Mouse (Mus musculus) stomach, embryonic 15.5 days (tissue): ENCODE results near the gene Sf3a2. TPM values are rescaled to one million over a fixed set of nuclear protein-coding genes. Genes with fewer than 3 reads are reported as not detected.

Experiments
- ATAC-seq: fragments of 200-750 bp; cut with Nextera tagmentation; 2 replicates; pipeline ENCODE4 v1.8.0; 2017; ENCODE audit warnings: low read depth, moderate number of reproducible peaks, moderate TSS enrichment; ENCODE audit not compliant: insufficient read depth, low FRiP score
- H3K27ac ChIP-seq: fragments of 300-500 bp; sonication (generic); 2 replicates; pipeline ENCODE4 v1.5.1; 2015; ENCODE audit warnings: mild to moderate bottlenecking, inconsistent platforms
- H3K27me3 ChIP-seq: fragments of 300-500 bp; sonication (generic); replicated peaks from 2 replicates; pipeline ENCODE4 v1.6.1; 2015; ENCODE audit warnings: inconsistent platforms
- H3K36me3 ChIP-seq: fragments of 300-500 bp; sonication (generic); 2 replicates; pipeline ENCODE4 v1.6.1; 2015; ENCODE audit warnings: inconsistent platforms
- H3K4me1 ChIP-seq: fragments of 300-500 bp; sonication (generic); 2 replicates; pipeline ENCODE4 v1.6.1; 2015; ENCODE audit warnings: inconsistent platforms
- H3K4me2 ChIP-seq: fragments of 300-500 bp; sonication (generic); 2 replicates; pipeline ENCODE4 v1.6.1; 2015; ENCODE audit warnings: mild to moderate bottlenecking, inconsistent platforms
- H3K4me3 ChIP-seq: fragments of 300-500 bp; sonication (generic); replicated peaks from 2 replicates; pipeline ENCODE4 v1.5.1; 2015; ENCODE audit warnings: inconsistent platforms
- H3K9ac ChIP-seq: fragments of 300-500 bp; sonication (generic); 2 replicates; pipeline ENCODE4 v1.6.1; 2015; ENCODE audit warnings: inconsistent platforms
- H3K9me3 ChIP-seq: fragments of 300-500 bp; sonication (generic); 2 replicates; pipeline ENCODE4 v1.6.1; 2016; ENCODE audit warnings: inconsistent platforms
- WGBS: fragments of 180-500 bp; shearing (Covaris S2); methylation state at CpG from one replicate; pipeline ENCODE4 v1.1.7; 2015; 5-methylcytosine and 5-hydroxymethylcytosine counted together
- polyA plus RNA-seq: library from polyadenylated mRNA; unstranded; fragments of >200 nt; fragmentation: Nextera tagmentation; extraction: Ambion mirVana; gene quantifications from 2 replicates; pipeline ENCODE4 v1.2.1, GENCODE M21; 2015

Sf3a2 gene
- 52.6 and 62.0 TPM in 2 replicates for polyA plus RNA-seq

DNA sequence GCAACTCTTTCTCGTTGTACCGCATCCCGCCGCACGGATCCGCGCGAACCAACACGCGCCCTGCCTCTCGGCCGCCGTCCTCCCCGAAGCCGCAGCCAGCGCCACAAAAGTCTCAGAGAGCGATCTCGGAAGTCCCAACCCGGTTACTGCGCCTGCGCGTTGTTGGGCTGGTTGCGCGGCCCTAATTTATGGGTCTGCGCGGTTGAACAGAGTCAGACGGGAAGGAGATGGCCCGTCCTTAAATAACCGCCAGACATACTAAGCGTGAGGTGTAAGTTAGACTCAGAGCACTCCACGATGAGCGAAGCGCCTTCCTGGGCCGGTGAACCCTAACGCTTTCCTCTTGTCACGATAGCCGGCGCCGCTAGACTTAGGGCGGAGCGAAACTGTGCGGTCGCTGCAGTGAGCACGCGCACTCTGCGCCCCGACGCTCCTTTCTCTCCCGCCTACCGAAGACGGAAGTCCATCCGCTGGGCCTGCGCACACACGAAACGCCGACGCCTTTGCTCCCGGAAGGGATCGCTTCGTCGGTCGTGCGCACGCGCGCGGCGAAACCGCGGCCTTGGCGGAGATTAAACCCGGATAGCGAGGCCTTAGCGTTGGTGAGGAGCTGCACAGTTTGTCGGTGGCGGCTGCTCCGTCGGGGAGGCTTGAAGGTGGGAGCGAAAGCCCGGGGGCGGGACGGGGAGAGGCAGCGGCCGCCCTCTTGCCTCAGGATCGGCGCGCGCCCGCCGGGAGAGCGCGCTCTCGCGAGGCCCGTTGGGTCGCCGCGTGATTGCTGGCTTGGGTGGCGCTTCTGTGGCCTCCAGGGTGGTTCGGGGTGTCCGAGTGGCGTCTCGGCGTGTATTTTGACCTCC lies at the start of gene Sf3a2, which contains the start of gene Plekhj1:
Gene Sf3a2, plus strand, starts transcription at position 49 of the 857 bp plus-strand sequence.
Gene Plekhj1, minus strand, starts transcription at position 477 of the 857 bp plus-strand sequence.
- H3K9me3 ChIP-seq, result no peaks in the 10 kb centered on the region
- peak within 1 kb of the TSS; percentile 84 for H3K4me2 ChIP-seq
- H3K36me3 ChIP-seq, result peaks cover 41% of the 10 kb centered on the region
- peak within 1 kb of the TSS; percentile 99 for H3K27ac ChIP-seq
- H3K4me3 ChIP-seq, result peak within 1 kb of the TSS; percentile 79
- peaks cover 20% of the 10 kb centered on the region for H3K4me1 ChIP-seq
- H3K27me3 ChIP-seq, result no peaks in the 10 kb centered on the region
- ATAC-seq, result peak; percentile 92
- WGBS, result under 1% methylated on average over 104 of the region's 104 CpGs
- H3K9ac ChIP-seq, result peak within 1 kb of the TSS; percentile 97

DNA sequence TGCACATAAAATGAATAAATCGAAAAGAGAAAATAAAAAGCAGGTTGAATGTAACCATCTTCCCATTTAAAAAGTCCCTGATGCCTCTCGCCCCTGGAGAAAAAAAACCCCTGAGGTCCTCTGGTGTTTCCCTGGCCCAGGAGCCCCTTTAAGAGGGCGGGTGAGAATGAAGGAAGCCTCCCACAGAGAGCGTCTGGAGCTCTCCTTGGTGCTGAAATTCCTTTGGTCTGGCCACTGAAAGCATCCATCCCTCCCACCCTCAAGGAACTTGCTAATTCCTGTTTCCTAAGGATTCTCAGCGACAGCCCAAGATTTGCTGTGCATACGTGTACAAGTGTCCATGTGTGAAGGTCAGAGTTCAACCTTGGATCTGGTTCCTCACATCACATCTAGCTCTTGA lies 49.4 kb upstream of the Sf3a2 start:
- Histone ChIP-seq H3K9ac (no peak overlapping the region), H3K27me3 (no peaks in the 10 kb centered on the region), H3K27ac (no peak overlapping the region), H3K4me3 (no peak overlapping the region), H3K4me2 (no peak overlapping the region), H3K9me3 (no peaks in the 10 kb centered on the region), H3K36me3 (no peaks in the 10 kb centered on the region), H3K4me1 (peaks cover 15% of the 10 kb centered on the region)
- ATAC-seq, result no peak
- 6% methylated on average over 6 of the region's 6 CpGs for WGBS

DNA sequence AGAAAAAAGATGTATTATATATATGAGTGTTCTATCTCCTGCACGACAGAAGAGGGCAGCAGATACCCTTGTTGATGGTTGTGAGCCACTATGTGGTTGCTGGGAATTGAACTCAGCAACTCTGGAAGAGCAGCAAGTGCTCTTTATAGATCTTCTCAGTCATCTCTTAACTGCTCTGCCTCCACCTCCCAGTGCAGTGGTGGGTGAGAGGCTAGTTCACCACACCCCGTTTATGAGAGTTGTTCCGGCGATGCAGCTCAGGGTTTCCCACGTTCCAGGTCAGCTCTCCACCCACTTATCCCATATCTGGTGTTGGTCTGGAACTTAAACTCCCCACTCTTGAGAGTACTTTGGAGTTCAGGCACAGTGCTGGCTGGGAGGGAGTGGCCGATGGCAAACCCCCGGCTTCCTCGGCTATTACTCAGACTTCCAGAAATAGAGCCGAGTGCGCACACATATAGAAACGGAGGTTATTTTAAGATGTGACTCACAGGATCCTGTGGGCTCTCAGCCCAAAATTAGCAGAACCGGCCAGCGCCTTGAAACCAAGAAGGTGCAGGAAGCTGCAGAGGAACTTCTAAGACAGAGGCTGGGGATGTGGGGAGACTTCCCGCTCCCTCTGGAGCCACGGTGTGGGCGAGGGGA lies 46.7 kb upstream of the Sf3a2 start:
- H3K4me1 ChIP-seq, result peaks cover 20% of the 10 kb centered on the region
- 6% methylated on average over 16 of the region's 16 CpGs for WGBS
- H3K4me2 ChIP-seq, result peak overlapping the region; percentile 61
- peak overlapping the region; percentile 24 for H3K4me3 ChIP-seq
- no peak overlapping the region for H3K9ac ChIP-seq
- ATAC-seq, result no peak; the same call in 1 of the 2 replicates
- H3K27me3 ChIP-seq, result no peaks in the 10 kb centered on the region
- H3K9me3 ChIP-seq, result no peaks in the 10 kb centered on the region
- peak overlapping the region; percentile 90 for H3K27ac ChIP-seq
- no peaks in the 10 kb centered on the region for H3K36me3 ChIP-seq

DNA sequence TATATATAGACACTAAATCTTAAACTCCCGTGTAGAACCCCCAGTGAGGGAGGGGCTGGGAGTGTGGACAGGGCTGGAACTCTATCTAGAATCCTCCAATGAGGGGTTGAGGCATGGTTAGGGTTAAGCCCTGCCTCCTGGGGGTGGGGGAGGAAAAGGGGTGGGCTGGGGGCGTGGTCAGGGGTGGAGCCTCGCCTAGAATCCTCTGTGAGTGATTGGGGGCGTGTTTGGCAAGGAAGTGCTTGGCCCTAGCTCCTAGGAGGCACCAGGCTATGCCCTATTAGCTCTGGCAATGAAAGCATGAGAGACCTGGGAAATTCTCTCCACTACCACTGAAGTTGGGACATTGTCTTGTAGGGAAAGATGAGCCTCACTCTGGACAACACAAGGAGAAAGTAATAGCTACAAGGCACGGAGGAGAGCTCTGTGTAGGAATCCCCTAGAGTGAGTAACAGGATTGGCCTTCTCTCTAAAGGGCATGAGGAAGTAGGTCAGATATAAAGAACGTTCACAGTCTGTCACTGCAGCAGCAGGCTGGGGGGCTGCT lies 45.8 kb upstream of the Sf3a2 start:
- Histone ChIP-seq H3K4me3 (peak overlapping the region; percentile 24), H3K36me3 (no peaks in the 10 kb centered on the region), H3K4me2 (peak overlapping the region; percentile 61), H3K9ac (no peak overlapping the region), H3K27me3 (no peaks in the 10 kb centered on the region), H3K9me3 (no peaks in the 10 kb centered on the region), H3K27ac (peak overlapping the region; percentile 90), H3K4me1 (peaks cover 28% of the 10 kb centered on the region)
- peak; percentile 65 for ATAC-seq
- WGBS, result 3% methylated on average over 6 of the region's 6 CpGs

DNA sequence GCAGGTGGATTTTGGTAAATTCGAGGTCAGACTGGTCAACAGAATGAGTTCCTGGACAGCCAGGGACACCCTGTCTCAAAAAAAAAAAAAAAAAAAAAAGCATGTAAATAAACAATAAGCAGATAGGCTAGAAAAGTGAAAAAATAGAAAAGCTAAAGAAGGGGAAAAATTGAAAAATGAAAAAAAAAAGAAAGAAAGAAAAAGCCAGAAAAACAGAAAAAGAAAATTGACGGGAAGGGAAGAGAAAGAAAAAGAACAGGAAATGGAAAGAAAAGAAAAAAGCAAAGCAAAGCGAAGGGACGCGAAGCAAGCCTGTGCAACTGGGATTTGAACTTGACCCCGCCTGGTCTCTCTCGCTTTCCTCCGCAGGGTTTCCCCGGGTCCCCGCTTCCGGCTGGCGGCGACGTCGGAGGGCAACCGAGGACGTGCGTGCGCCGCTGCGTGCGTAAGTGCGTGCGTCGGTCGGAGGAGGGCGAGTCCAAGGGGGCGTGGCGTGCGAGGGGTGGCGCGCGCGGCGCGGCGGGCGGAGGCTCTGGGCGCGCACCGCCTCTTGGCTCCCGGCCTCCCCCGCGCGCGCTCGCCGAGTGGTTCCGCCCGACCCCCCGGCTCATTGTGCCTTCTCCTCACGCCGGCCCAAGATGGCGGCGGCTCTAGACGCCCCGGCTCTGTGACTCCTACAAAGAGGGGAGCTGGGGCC lies 43.3 kb upstream of the Sf3a2 start, which contains the start of gene Dot1l:
Gene Dot1l, plus strand, starts transcription at position 613 of the 697 bp plus-strand sequence.
- H3K36me3 ChIP-seq, result no peaks in the 10 kb centered on the region
- H3K4me3 ChIP-seq, result peak within 1 kb of the TSS; percentile 97
- H3K9ac ChIP-seq, result peak within 1 kb of the TSS; percentile 88
- peak within 1 kb of the TSS; percentile 79 for H3K27ac ChIP-seq
- no peaks in the 10 kb centered on the region for H3K27me3 ChIP-seq
- peaks cover 42% of the 10 kb centered on the region for H3K4me1 ChIP-seq
- 1% methylated on average over 50 of the region's 57 CpGs for WGBS
- H3K9me3 ChIP-seq, result no peaks in the 10 kb centered on the region
- peak; percentile 93 for ATAC-seq
- peak within 1 kb of the TSS; percentile 84 for H3K4me2 ChIP-seq

DNA sequence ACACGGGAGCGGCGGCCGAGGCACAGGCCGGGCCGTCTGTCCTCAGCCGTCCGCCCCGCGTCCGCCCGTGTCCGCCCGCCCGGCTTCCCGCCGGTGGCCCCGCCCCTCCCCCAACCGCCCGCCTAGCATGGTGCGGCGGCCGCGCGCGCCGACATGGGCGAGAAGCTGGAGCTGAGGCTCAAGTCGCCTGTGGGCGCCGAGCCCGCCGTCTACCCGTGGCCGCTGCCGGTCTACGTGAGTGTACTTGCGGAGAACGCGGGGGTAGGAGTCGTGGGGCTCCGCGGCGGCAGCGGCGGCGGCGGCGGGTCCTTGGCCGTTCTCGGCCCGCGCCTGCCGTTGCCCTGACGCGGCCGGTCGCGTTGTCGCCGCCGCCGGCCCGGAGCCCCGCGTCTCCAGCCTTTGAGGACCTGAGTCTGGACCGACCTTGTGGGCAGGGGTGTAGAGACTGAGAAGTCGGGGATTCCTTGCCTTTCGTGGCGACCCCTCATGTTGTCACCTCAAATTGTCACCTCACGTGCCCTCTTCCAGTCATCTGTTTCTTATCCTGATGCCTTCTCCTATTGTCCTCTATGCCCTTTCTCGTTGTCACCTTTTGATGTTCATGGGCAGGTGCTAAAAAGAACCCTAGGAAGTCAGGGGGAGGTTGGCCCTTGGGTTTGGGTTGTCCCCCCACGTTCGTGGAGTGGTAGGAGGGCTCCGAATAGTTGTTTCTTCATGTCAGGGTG lies 42.5 kb upstream of the Sf3a2 start:
- Histone ChIP-seq H3K9me3 (no peaks in the 10 kb centered on the region), H3K9ac (peak overlapping the region; percentile 88), H3K4me2 (peak overlapping the region; percentile 84), H3K27me3 (no peaks in the 10 kb centered on the region), H3K4me1 (peaks cover 42% of the 10 kb centered on the region), H3K36me3 (no peaks in the 10 kb centered on the region), H3K27ac (peak overlapping the region; percentile 79), H3K4me3 (peak overlapping the region; percentile 97)
- under 1% methylated on average over 54 of the region's 75 CpGs for WGBS
- ATAC-seq, result no peak; the same call in 1 of the 2 replicates

DNA sequence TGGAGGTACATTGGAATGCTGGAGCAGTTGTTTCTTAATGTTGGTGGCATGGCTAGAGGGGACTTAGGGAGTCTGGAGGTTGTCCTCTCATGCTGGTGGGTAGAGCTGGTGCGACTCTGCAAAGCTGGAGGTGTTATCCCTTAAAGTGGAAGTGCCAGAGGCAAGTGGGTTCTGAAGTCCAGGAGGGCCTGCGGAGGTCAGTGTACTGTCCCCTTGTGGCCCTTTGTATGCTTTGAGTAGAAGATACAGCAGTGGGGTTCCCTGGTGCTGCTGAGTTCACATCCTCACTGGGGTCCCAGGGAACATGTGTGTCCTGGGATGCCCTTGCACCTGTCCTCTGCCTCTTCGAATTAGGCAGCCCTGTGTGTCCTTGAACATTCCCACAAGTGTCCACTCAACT lies 41.9 kb upstream of the Sf3a2 start:
- H3K27ac ChIP-seq, result no peak overlapping the region; the same call in 1 of the 2 replicates

DNA sequence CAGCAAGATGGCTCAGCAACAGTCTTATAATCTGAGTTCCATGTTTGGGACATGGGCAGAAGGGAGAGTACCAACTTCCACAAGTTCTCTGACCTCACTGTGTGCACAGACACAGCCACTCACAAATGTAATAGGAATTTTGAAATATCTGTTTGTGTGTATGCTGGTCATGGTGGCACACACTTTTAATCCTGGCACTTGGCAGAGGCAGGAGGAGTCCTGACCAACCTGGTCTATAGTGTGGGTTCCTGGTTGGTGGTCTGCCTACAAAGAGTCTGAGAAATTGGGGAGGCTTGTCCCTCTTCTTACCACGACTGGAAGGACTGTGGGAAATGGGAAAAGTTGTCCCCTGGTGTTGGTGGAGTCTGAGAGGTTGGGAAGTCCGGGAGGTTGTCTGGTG lies 41.5 kb upstream of the Sf3a2 start:
- no peak overlapping the region for H3K27ac ChIP-seq
- H3K27me3 ChIP-seq, result no peaks in the 10 kb centered on the region
- 41% methylated on average over 2 of the region's 2 CpGs for WGBS
- peak overlapping the region; percentile 88; the same call in 1 of the 2 replicates for H3K9ac ChIP-seq
- H3K4me1 ChIP-seq, result peaks cover 42% of the 10 kb centered on the region
- H3K9me3 ChIP-seq, result no peaks in the 10 kb centered on the region
- peak overlapping the region; percentile 84 for H3K4me2 ChIP-seq
- no peak for ATAC-seq
- H3K4me3 ChIP-seq, result peak overlapping the region; percentile 97
- no peaks in the 10 kb centered on the region for H3K36me3 ChIP-seq

More for the DNA sequence above, 41.9 kb upstream of the Sf3a2 start:
- H3K27me3 ChIP-seq, result no peaks in the 10 kb centered on the region
- peak overlapping the region; percentile 84 for H3K4me2 ChIP-seq
- H3K4me1 ChIP-seq, result peaks cover 44% of the 10 kb centered on the region
- peak overlapping the region; percentile 88 for H3K9ac ChIP-seq
- no peak for ATAC-seq
- no peaks in the 10 kb centered on the region for H3K9me3 ChIP-seq
- WGBS, result 23% methylated on average over 3 of the region's 3 CpGs
- H3K36me3 ChIP-seq, result no peaks in the 10 kb centered on the region
- peak overlapping the region; percentile 97 for H3K4me3 ChIP-seq

DNA sequence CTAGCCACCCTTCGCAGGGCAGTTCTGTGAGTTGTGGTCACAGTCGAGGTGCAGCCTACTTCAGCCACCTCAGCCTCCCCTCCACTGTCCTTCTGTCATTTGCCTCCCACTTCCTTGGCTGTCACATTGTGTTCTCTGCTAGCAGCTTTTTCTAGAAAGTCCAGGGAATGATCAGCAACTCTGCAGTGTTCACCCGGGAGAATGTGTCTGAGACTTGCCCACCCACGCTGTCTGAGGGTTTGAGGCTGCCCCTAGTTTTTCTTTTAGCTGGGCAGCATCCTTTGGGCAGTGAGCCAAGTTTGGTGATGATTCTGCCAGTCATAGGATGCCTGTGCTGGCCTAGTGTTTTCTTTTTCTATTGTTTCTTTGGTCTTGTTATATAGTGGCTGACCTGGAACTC lies 41.0 kb upstream of the Sf3a2 start:
- no peak overlapping the region for H3K27ac ChIP-seq
- peaks cover 41% of the 10 kb centered on the region for H3K4me1 ChIP-seq
- H3K4me2 ChIP-seq, result peak overlapping the region; percentile 84
- no peaks in the 10 kb centered on the region for H3K9me3 ChIP-seq
- no peak for ATAC-seq
- no peaks in the 10 kb centered on the region for H3K27me3 ChIP-seq
- WGBS, result 68% methylated on average over 4 of the region's 4 CpGs
- 0 out of 2 replicates have a peak overlapping the region, but pooled peaks have one; percentile 1 for H3K4me3 ChIP-seq
- H3K36me3 ChIP-seq, result no peaks in the 10 kb centered on the region
- no peak overlapping the region for H3K9ac ChIP-seq

DNA sequence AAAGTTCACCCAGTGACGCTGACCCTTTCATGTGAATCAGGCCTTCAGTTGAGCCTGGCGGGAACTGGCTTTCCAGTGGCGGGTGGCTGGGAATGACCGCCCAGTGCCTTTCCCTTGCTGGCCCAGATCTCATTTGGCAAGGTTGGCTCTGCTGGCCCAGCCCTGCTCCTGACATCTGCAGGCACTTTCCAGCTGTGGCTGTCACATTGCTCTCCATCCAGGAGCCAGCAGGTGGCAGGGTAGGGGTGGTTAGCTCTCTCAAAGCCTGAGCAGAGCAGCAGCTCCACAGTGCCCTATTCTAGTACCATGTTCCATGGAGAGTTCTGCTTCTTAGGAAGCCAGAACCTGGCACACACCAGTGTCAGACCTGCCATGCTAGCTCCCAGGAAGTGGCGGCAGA lies 40.3 kb upstream of the Sf3a2 start:
- peaks cover 35% of the 10 kb centered on the region for H3K4me1 ChIP-seq
- H3K9ac ChIP-seq, result no peak overlapping the region
- H3K27ac ChIP-seq, result no peak overlapping the region
- H3K4me3 ChIP-seq, result 0 out of 2 replicates have a peak overlapping the region, but pooled peaks have one; percentile 1
- H3K27me3 ChIP-seq, result no peaks in the 10 kb centered on the region
- H3K9me3 ChIP-seq, result no peaks in the 10 kb centered on the region
- no peak for ATAC-seq
- H3K36me3 ChIP-seq, result no peaks in the 10 kb centered on the region
- 45% methylated on average over 5 of the region's 5 CpGs for WGBS
- peak overlapping the region; percentile 84; the same call in 1 of the 2 replicates for H3K4me2 ChIP-seq

DNA sequence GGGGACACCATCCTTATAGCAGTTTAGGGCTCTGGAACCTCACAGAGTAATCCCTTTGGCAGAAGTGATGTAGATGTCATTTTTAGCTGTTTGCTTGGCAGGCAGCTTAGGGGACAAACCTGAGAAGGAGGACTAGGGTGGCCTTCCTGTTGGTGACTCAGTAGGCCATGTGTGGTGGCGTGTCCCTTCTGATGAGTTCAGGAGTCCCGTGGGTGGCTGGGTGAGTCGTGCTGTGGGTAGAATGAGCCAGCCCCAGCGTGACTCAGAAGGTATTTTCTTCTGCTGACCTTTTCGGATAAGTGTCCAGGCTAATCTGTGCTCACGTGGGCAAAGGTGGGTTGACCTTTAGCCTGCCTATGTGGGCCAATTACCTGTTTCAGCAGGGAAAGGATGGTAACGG lies 39.3 kb upstream of the Sf3a2 start:
- Histone ChIP-seq H3K9ac (no peak overlapping the region), H3K4me1 (peaks cover 35% of the 10 kb centered on the region), H3K27me3 (no peaks in the 10 kb centered on the region), H3K4me2 (no peak overlapping the region), H3K4me3 (no peak overlapping the region), H3K9me3 (no peaks in the 10 kb centered on the region), H3K27ac (no peak overlapping the region), H3K36me3 (no peaks in the 10 kb centered on the region)
- ATAC-seq, result no peak
- WGBS, result 75% methylated on average over 7 of the region's 7 CpGs
